Mouse (Mus musculus): ENCODE data around the gene Vamp1.
A peak's percentile ranks its signal among the peaks of the same experiment; 100 is the strongest.

Vamp1 gene

DNA sequence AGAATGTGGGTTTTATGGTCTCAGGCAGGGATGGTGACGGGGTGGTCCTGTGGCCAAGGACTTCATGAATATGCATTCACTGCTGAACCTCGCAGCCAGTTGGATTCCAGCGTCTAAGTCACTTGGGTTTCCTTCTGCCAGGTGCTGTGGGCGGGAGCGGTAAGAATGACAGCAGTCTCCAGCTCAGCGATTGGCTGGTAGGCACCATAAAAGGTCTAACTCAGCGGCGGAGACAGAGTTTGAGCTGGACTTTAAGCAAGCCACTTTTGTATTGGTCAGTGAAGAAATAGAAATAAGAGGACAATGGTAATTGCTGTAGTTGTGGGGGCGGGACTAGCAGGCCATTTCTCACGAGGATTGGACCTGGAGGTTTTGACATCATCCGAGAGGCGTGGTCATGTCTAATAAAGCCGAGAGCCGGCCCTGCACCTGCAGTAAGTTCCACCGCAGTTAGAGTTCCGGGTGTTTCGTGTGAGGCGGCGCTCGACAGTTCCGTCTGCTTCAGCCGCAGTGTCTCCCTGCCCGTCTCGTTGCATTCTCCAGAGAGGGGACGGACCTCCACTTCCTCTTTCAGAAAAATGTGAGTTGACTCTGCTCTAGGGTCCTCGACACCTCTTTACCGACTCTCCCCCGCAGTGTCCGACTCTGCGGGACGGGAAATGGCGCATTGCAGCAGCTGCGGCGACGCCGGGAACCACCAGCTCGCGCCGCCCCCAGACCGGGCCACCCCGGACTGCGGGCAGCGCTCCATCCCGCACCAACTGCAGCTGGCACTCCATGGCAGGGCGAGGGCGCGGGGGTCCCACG is at the start of gene Vamp1:
Gene Vamp1 (plus strand): TSS at position 404 of the 807 bp plus-strand sequence.
- DNase-seq (ENCODE audit: low spot score) = peak; percentile 94

DNA sequence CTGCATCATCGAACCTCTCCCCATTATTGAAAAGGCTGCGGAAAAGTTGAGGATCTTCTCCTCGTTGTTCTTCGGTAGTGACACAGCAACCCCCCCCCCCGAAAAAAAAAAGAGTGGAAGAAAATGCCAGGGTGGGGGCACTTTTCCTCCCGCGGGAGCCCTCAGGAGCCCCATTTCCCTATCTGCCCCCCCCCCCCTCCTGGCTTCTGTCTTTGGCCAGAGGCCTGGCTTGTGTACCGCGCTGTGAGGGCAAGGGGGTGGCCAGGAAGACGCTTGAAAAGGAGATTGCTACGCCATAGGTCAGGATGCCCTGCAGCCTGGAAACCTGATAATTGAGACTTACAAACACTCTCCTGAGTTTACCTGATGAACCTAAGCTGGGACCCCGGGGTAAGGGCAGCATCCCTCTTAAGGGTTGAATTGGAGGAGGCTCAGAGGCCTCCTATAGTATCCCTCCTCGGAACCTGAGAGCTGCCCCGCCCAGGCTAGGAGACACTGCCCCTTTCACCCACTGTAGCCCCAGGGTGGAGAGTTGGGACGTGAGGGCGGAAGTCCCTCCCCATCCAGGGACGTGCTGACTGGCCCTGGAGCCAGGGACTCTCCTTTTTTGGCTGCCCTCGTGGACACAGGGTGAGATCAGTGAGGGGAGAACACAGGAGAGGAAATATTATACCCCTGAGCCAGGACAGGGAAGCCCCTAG is 49.1 kb upstream of the Vamp1 start, which contains the start of gene Gapdh:
Gene Gapdh (minus strand): TSS at position 417 of the 701 bp plus-strand sequence.
- DNase-seq (ENCODE audit: low spot score) = peak; percentile 85

DNA sequence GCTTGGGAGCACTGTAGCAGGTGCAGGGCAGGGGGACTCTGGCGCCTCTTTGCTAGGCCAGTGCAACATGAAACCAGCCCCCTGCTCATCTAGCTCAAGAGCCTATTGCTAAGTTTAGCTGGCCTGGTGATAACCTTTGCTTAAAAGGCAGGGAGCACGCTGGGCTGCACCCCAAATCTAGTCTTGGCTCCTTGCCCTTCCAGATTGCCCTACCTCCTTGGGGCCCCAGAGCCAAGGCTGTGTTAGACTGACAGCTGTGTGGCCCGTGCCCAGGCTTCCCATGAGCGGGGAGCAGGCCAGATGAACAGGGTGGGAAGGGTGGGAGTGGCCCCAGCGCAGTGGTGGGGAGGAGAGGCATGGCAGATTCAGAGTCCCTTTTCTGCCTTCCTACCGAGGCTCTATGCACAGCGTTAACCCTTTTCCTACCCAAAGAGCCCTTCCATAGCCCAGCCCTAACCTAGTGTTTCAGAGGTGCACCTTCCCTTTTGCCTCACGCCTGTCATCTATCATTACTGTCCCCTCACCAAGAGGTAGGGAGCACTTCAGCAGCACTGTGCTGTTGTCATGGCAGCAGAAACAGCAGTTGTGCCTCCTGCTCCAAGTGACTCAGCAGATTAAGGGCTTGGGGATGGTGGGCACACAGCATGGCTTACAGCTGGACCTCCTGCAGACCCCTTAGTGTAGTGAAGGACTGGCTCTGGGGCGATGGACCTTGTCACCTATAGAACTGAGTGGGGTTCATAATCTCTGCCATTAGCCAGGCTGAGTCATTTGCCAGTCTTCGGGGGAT is 48.3 kb upstream of the Vamp1 start:
- DNase-seq (ENCODE audit: low spot score) = peak; percentile 65

DNA sequence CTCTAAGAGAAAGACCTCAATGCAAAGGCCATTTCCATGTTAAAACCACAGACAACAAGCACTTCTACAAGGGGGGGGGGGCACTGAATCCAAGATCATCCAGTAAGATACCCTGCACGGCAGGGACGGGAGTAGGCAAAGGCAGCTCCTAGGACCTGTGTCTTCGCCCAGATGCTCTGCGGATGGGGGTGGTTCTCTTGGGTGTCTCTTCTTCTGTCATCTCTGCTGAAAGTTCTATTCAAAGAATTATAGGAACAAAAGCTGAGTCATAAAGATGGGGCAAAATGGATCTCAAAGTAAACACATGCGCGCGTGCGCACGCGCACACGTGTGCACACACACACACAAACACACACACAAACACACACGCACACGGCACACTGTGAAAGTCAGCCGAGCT is 47.3 kb upstream of the Vamp1 start:
- no peak for DNase-seq (ENCODE audit: low spot score)

DNA sequence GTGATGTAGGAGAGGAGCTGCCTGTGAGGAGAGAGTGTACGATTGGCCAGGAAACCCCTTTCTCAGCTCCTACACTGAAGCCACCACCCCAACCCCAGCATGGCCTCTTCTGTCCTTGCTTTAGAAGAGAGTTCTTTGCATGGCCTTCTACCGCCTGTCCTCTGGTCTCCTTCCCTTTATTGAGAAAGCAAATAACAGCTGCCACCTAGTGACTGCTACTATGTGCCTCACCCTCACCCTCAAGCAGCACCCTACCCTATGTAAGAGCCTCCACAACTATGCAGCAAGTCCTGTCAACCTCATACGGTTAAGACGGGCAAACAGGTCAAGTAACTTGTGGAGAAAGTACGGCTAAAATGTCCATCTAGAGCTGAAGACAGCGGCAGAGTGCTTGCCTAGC is 45.2 kb upstream of the Vamp1 start:
- no peak for DNase-seq (ENCODE audit: low spot score)

DNA sequence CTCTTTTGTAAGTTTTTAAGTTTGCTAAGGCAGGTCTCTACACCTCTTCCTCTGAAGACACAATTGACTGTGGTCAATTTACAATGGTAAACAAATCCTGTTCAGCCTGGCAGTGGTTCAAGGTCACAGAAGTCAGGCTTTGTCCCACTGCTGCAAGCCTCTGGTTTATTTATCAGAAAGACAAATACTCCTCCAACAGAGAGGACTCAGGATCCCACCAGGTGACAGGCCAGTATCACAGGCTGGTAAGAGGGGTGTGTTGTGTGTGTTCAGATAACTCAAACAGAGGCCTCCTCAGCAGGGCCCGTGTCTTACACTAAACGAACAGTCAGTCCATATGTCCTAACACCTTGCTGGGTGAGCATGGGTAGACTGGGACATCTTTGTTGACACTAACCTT is 42.9 kb upstream of the Vamp1 start:
- no peak for DNase-seq (ENCODE audit: low spot score)

DNA sequence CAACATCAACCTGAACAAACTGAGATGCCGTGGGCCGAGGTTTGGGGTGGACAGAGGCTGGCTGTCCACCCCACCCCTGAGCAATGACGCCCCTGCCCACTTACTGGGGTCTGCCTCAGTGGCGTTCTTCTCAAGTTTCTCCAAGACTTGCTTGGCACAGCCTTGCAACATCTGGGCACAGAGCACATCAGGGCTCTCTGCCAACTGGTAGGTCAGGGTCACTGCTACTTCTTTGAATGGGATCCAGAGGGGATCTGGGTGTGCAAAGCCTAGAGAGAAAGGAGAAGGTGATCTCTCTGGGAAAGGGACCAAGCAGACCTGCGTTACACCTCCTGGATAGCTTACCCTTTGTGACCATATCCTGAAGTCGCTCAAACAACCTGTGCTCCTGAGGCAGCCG is 42.1 kb upstream of the Vamp1 start:
- DNase-seq (ENCODE audit: low spot score) = no peak

DNA sequence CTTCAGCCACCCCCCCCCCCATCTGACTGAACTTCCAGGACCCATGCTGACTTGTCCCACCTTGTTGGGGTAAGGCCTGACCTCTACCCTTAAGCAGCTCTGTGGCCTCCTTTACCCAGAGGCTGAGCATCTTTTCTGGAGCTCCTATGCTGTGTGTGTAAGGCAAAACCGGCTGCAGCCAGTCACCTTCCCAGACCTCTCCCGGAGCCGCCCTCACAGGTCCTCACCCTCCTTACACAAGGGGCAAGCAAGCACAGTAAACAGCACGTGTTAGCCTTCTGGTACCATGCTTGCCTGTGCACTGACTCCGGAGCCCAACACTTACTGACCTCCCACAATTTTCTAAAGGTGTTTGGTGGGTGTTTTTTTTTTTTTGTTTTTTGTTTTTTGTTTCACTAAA is 39.9 kb upstream of the Vamp1 start:
- no peak for DNase-seq (ENCODE audit: low spot score)

DNA sequence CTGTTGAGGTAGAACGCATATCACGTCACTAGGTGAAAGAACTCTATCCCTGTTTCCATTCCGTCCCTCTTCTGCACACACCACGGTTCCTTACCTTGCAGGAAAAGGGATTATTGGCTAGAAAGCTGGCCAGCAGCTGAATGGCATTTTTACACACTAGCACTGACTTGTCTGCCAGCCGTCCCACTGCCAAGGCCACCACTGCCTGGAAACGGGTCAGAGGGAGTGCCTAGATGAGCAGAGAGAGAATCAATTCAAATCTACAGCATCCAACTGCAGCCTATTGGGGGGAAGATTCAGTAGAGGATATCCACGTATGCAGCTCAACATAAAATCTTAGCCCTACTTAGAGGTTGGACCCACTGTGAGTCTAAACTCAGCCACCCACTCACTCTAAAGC is 35.8 kb upstream of the Vamp1 start:
- no peak for DNase-seq (ENCODE audit: low spot score)

DNA sequence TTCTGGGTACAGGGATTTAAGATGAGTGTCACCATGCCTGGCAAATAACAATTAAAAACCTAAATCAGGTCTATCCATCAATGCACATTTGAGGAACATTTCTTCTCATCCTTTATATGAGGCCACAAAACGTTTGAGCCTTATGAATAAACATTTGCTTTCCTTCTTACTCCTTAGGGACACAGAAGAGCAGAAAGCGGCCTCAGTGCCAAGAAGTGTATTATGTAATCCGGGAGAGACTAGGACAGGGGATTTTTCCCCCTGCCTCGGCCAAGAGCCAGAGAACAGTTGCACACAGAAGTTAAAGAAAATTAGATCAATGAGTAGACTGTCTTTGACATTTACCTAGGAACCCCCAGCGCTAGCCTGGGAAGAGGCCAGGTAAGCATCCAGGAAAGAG is 33.2 kb upstream of the Vamp1 start:
- DNase-seq (ENCODE audit: low spot score) = no peak

DNA sequence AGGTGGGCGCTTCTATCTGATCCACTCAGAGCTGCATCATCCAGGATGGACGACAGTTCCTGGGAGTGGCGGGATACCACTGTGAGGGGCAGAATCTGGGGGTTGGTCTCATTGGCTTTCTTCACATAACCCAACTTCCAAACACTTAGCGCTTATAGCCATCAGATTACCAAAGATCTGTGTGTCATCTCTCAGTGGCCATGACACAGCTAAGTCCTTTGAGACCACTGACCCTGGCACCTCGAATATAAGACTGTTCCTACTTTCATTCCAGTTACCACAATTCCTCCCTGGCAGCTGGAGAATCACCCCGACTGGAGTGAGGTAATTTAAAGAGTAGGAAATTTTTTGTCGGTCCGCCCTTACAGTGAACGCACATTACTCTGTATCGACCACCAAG is 29.1 kb upstream of the Vamp1 start:
- DNase-seq (ENCODE audit: low spot score) = no peak

DNA sequence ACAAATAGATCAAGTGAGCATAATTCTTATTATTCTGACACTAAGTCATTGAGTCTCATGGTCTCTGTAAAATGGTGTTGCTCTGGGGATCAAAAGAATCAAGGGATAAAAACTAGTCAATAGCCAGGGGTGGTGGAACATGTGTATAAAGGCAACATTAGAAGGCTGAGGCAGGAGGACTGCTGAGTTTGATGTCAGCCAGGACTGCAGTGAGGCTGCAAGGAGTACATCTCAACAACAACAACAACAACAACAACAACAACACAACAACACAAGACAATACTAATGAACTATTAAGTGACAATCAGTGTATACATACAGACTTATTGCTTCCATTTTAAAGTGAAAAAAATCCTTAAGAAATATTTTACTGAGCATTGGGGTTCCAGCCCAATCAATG is 24.5 kb upstream of the Vamp1 start:
- no peak for DNase-seq (ENCODE audit: low spot score)

DNA sequence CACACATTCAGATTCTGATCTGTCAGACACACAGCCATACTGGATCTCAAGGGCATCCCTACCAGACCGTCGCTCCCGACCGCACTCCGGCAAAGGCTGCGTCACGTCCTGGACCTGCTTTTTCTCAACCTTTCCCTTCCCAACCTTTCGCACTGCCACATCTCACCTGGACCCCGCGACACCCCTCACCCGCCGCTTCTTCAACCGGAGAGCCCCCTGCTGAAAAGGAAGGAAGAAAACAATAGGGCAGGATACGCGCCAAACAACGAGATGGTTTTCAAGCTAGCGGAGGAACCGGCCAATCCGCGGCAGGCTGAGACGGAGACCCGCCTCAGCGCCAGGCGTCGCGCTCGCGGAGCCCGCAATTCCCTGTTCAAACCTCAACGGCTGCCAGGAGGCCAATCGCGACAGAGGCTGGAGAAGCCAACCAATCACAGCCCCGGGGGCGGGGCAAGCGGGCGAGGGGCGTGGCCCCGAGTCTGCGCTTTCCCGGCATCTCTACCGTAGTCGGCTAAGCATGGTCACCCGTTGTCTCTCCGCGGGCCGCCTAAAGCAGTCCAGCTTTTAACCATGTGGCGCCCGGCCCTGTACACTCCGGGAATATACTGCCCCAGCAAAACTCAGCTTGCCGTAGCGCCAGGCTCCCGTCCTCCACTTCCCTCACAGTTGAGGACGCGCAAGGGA is 23.9 kb upstream of the Vamp1 start, which contains the start of the genes Ncapd2 and Mrpl51:
Gene Ncapd2 (minus strand): TSS at position 370 of the 684 bp plus-strand sequence.
Gene Mrpl51 (plus strand): TSS at position 470 of the 684 bp plus-strand sequence.
- peak; percentile 98 for DNase-seq (ENCODE audit: low spot score)

DNA sequence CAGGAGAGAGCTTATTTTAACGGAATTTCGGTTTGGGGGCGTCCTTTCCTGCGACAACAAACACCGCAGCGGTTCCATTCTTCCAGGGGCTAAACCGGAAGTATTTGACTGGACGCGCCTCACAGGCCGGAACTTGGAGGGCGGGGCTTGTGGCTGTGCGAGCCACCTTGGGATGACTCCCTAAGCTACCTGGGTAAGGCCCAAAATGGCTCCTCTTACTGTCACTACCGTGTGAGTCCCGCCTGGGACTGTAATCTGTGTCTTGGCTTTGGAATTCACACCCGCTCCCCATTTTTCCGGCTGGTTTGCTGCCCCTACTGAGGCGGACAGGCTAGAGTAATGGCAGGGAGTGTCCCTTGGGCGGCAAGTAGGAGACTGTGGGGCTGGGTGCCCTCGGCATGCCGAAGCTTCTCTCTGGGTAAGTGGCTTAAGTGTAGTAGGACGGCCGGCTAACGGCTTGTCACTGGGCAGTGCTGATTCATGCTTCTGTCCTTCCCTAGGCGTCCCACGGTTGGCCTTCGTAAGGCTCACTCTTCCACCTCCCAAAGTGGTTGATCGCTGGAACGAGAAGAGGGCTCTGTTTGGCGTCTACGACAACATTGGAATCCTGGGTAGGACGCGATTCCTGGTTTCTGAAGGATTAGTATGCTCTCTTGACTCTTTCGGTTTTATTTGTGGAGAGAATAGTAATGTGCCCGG is 23.2 kb upstream of the Vamp1 start:
- DNase-seq (ENCODE audit: low spot score) = peak; percentile 94

DNA sequence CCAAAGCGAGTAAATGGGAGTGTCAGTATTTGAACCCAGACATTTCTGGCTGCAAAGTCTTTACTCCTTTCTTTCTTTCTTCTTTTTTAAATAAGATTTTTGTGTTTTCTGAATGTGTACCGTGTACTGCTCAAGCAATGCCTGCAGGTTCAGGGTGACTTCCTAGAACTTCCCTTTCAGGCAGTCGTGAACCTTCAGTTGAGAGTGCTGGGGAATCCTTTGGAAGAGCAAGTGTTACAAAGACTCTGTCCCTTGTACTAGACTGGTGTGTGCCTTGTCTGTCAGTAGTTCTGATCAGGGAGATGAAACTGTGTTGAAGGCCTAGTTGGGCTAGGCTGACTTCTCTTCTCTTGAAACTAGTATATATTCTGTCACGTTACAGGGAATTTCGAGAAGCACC is 22.5 kb upstream of the Vamp1 start:
- no peak for DNase-seq (ENCODE audit: low spot score)

DNA sequence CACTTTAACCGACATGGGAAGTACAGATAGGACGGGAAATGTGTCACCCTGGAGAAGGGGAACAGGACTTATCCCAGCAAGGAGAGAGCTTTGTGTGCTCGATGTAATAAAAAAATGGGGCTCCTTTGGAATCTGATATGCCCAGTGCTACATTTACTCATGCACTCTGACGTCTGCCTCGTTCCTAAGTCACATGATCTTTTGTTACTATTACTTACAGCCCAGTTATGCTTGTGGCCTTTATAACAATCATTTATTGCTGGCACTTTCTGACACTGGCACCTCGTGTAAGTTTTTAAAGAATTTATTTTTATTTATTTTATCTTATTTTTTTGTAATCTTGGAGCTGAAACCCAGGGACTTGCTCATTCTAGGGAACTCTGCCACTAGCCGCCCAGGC is 22.0 kb upstream of the Vamp1 start:
- no peak for DNase-seq (ENCODE audit: low spot score)

DNA sequence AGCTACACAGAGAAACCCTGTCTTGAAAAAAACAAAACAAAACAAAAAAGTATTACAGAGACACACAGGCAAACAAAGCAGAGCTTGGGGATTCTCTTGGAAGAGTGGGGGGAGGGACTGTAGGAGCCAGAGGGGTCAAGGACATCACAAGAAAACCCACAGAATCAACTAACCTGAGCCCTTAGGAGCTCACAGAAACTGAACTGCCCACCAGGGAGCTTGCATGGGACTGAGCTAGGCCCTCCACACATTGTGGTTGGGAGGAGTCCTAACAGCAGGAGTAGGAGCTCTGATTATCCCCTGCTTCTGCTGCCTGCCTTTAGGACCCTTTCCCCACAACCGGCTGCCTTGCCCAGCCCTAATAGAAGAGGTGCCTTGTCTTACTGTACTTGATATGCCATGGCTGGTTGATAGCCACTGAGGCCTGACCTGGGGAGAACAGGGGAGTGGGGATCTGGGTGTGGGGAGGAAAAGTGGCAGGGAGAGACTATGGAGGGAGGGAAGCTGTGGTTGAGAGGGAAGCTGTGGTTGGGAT is 19.7 kb upstream of the Vamp1 start:
- no peak for DNase-seq (ENCODE audit: low spot score)

DNA sequence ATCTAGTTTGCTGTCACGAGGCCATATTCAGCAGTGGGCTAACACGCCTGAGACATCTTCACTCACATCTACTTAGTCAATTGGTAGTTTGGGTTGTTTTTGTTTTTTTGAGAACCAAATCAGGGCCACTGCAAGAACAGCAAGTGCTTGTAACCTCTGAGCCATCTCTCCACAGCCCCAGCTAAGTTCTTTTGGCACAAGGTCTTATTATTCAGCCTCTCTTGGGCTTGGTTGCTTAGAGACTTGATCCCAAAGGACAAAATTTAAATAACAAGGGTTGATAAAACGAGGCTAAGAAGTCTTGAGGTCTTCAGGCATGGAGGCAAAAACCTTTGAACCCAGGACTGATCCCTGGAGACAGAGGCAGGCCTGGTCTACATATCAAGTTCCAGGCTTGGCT is 19.1 kb upstream of the Vamp1 start:
- DNase-seq (ENCODE audit: low spot score) = peak; percentile 48

DNA sequence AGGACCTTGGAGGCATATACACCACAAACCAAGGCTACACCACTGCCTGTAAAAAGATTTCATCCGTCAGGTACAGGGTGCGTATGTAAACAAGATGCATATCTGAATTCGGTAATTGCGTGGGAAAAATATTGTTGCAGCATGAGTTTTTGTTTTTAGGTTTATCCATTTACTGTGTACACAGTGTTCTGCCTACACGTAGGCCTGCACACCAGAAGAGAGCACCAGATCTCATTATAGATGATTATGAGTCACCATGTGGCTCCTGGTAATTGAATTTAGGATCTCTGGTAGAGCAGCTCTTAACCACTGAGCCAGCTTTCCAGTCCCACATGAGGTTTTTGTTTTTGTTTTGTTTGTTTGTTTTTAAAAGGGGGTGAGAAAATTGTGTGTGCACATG is 18.2 kb upstream of the Vamp1 start:
- peak; percentile 88 for DNase-seq (ENCODE audit: low spot score)

DNA sequence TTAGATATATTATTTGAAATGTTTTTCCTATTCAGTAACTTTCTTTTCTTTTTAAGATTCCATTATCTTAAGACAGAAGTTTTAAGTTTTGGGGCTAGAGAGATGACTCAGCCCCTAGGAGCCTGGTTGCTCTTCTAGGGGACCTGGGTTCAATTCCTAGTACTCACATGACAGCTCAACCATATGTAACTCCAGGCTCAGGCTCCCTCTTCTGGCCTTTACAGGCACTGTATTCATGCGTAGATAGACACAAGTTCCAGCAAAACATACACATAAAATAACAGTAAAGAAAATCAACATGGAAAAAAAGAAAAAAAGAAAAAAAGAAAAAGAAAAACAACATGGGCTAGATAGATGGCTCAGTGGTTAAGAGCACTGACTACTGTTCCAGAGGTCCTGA is 4.9 kb upstream of the Vamp1 start:
- DNase-seq (ENCODE audit: low spot score) = no peak

DNA sequence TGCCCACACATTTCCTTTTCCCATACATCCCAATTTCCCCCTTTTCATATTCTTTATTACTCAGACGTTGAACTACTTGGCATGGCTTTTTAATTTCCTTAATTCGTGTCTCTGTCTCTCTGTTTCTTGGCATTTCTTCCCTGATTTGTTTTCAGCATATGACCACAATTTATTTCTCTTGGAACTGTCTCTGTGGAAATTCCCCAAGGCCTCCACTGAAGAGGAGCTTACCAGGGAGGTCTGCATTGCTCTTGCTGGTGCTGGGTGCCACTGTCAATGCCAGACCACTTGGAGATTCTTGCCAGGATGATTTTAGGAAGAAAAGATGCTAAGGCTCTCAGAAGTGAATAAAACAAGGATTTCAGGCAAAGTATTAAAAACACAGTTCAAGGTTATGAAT is 2.7 kb upstream of the Vamp1 start:
- peak; percentile 80 for DNase-seq (ENCODE audit: low spot score)
